Mouse (Mus musculus): Measurements from ENCODE around the gene Tnfrsf25. TPM values are rescaled to one million over a fixed set of nuclear protein-coding genes. Genes with fewer than 3 reads are reported as not detected.

Gene Tnfrsf25
- polyA plus RNA-seq, 1 experiment from 2014 or later = 0.97 TPM

GRCm38 (mm10) chr4:152087211-152088081, 28.3 kb upstream of the Tnfrsf25 start:
- Histone ChIP-seq H3K27ac (ENCODE audit: low read depth) (peak overlapping the region; percentile 6; the same call in 1 of the 2 replicates), H3K4me3 (ENCODE audit: low read depth, low read length) (peak overlapping the region; percentile 65), H3K4me2 (ENCODE audit: low read length) (peak overlapping the region; percentile 65), H3K4me1 (replicated peaks; ENCODE audit: control insufficient read depth, insufficient read depth, low read length) (peaks cover 16% of the 10 kb centered on the region), H3K9ac (ENCODE audit: low read length) (peak overlapping the region; percentile 77), H3K27me3 (replicated peaks; ENCODE audit: control insufficient read depth, insufficient read depth, low read length) (no peaks in the 10 kb centered on the region), H3K36me3 (ENCODE audit: control insufficient read depth, insufficient read depth, low read length) (no peaks in the 10 kb centered on the region), H3K9me3 (ENCODE audit: control insufficient read depth, low read length) (no peaks in the 10 kb centered on the region)
- 4% methylated on average over 12 of the region's 12 CpGs for WGBS
- peak; percentile 59 for DNase-seq (ENCODE audit: low spot score)
- ATAC-seq (replicated peaks; ENCODE audit: low FRiP score, low TSS enrichment, low read depth) = no peak

GRCm38 (mm10) chr4:152088133-152088532, 27.6 kb upstream of the Tnfrsf25 start:
- DNase-seq (ENCODE audit: low spot score) (no peak), ATAC-seq (replicated peaks; ENCODE audit: low FRiP score, low TSS enrichment, low read depth) (no peak)
- Histone ChIP-seq H3K36me3 (ENCODE audit: control insufficient read depth, insufficient read depth, low read length) (no peaks in the 10 kb centered on the region), H3K27me3 (replicated peaks; ENCODE audit: control insufficient read depth, insufficient read depth, low read length) (no peaks in the 10 kb centered on the region), H3K9me3 (ENCODE audit: control insufficient read depth, low read length) (no peaks in the 10 kb centered on the region), H3K4me1 (replicated peaks; ENCODE audit: control insufficient read depth, insufficient read depth, low read length) (peaks cover 16% of the 10 kb centered on the region), H3K4me3 (ENCODE audit: low read depth, low read length) (peak overlapping the region; percentile 65; the same call in 1 of the 2 replicates), H3K27ac (ENCODE audit: low read depth) (no peak overlapping the region), H3K4me2 (ENCODE audit: low read length) (peak overlapping the region; percentile 65; the same call in 1 of the 2 replicates), H3K9ac (ENCODE audit: low read length) (0 out of 2 replicates have a peak overlapping the region, but pooled peaks have one; percentile 10)
- 58% methylated on average over 4 of the region's 4 CpGs for WGBS

- 0 out of 2 replicates have a peak overlapping the region, but pooled peaks have one; percentile 65 for H3K4me2 ChIP-seq (ENCODE audit: low read length)
- no peak overlapping the region for H3K4me3 ChIP-seq (ENCODE audit: low read depth, low read length)
- H3K36me3 ChIP-seq (ENCODE audit: control insufficient read depth, insufficient read depth, low read length) = no peaks in the 10 kb centered on the region
- H3K27me3 ChIP-seq (replicated peaks; ENCODE audit: control insufficient read depth, insufficient read depth, low read length) = no peaks in the 10 kb centered on the region
- WGBS = 51% methylated on average over 8 of the region's 8 CpGs
- peaks cover 16% of the 10 kb centered on the region for H3K4me1 ChIP-seq (replicated peaks; ENCODE audit: control insufficient read depth, insufficient read depth, low read length)
- DNase-seq (ENCODE audit: low spot score) (no peak), ATAC-seq (replicated peaks; ENCODE audit: low FRiP score, low TSS enrichment, low read depth) (no peak)
- H3K9me3 ChIP-seq (ENCODE audit: control insufficient read depth, low read length) = no peaks in the 10 kb centered on the region
- H3K27ac ChIP-seq (ENCODE audit: low read depth) = no peak overlapping the region
- no peak overlapping the region for H3K9ac ChIP-seq (ENCODE audit: low read length)
Measured at GRCm38 (mm10) chr4:152088556-152089120, 27.1 kb upstream of the Tnfrsf25 start.

- Histone ChIP-seq H3K27ac (ENCODE audit: low read depth) (no peak overlapping the region), H3K36me3 (ENCODE audit: control insufficient read depth, insufficient read depth, low read length) (no peaks in the 10 kb centered on the region), H3K4me3 (ENCODE audit: low read depth, low read length) (no peak overlapping the region), H3K4me2 (ENCODE audit: low read length) (no peak overlapping the region), H3K27me3 (replicated peaks; ENCODE audit: control insufficient read depth, insufficient read depth, low read length) (no peaks in the 10 kb centered on the region), H3K9me3 (ENCODE audit: control insufficient read depth, low read length) (no peaks in the 10 kb centered on the region), H3K4me1 (replicated peaks; ENCODE audit: control insufficient read depth, insufficient read depth, low read length) (peaks cover 16% of the 10 kb centered on the region), H3K9ac (ENCODE audit: low read length) (no peak overlapping the region)
- no peak for DNase-seq (ENCODE audit: low spot score)
- 85% methylated on average over 9 of the region's 9 CpGs for WGBS
- ATAC-seq (replicated peaks; ENCODE audit: low FRiP score, low TSS enrichment, low read depth) = no peak
Measured at GRCm38 (mm10) chr4:152090191-152090590, 25.5 kb upstream of the Tnfrsf25 start.

- Histone ChIP-seq H3K4me2 (ENCODE audit: low read length) (no peak overlapping the region), H3K4me1 (replicated peaks; ENCODE audit: control insufficient read depth, insufficient read depth, low read length) (peaks cover 7% of the 10 kb centered on the region), H3K27ac (ENCODE audit: low read depth) (no peak overlapping the region), H3K36me3 (ENCODE audit: control insufficient read depth, insufficient read depth, low read length) (no peaks in the 10 kb centered on the region), H3K4me3 (ENCODE audit: low read depth, low read length) (no peak overlapping the region), H3K27me3 (replicated peaks; ENCODE audit: control insufficient read depth, insufficient read depth, low read length) (no peaks in the 10 kb centered on the region), H3K9me3 (ENCODE audit: control insufficient read depth, low read length) (no peaks in the 10 kb centered on the region), H3K9ac (ENCODE audit: low read length) (no peak overlapping the region)
- ATAC-seq (replicated peaks; ENCODE audit: low FRiP score, low TSS enrichment, low read depth) (no peak), DNase-seq (ENCODE audit: low spot score) (no peak)
- WGBS = 58% methylated on average over 8 of the region's 8 CpGs
Measured at GRCm38 (mm10) chr4:152092751-152093293, 22.9 kb upstream of the Tnfrsf25 start.

GRCm38 (mm10) chr4:152094233-152094632, 21.5 kb upstream of the Tnfrsf25 start:
- Histone ChIP-seq H3K9me3 (ENCODE audit: control insufficient read depth, low read length) (no peaks in the 10 kb centered on the region), H3K4me3 (ENCODE audit: low read depth, low read length) (no peak overlapping the region), H3K27me3 (replicated peaks; ENCODE audit: control insufficient read depth, insufficient read depth, low read length) (no peaks in the 10 kb centered on the region), H3K27ac (ENCODE audit: low read depth) (no peak overlapping the region), H3K9ac (ENCODE audit: low read length) (no peak overlapping the region), H3K4me1 (replicated peaks; ENCODE audit: control insufficient read depth, insufficient read depth, low read length) (no peaks in the 10 kb centered on the region), H3K4me2 (ENCODE audit: low read length) (no peak overlapping the region), H3K36me3 (ENCODE audit: control insufficient read depth, insufficient read depth, low read length) (no peaks in the 10 kb centered on the region)
- ATAC-seq (replicated peaks; ENCODE audit: low FRiP score, low TSS enrichment, low read depth) (no peak), DNase-seq (ENCODE audit: low spot score) (no peak)
- WGBS = 89% methylated on average over 12 of the region's 12 CpGs

GRCm38 (mm10) chr4:152095937-152096910, 19.5 kb upstream of the Tnfrsf25 start:
- H3K9me3 ChIP-seq (ENCODE audit: control insufficient read depth, low read length) = no peaks in the 10 kb centered on the region
- H3K4me1 ChIP-seq (replicated peaks; ENCODE audit: control insufficient read depth, insufficient read depth, low read length) = no peaks in the 10 kb centered on the region
- H3K27me3 ChIP-seq (replicated peaks; ENCODE audit: control insufficient read depth, insufficient read depth, low read length) = no peaks in the 10 kb centered on the region
- H3K4me3 ChIP-seq (ENCODE audit: low read depth, low read length) = peak overlapping the region; percentile 3; the same call in 1 of the 2 replicates
- ATAC-seq (replicated peaks; ENCODE audit: low FRiP score, low TSS enrichment, low read depth) (no peak), DNase-seq (ENCODE audit: low spot score) (peak; percentile 78)
- no peak overlapping the region for H3K27ac ChIP-seq (ENCODE audit: low read depth)
- no peak overlapping the region for H3K9ac ChIP-seq (ENCODE audit: low read length)
- no peaks in the 10 kb centered on the region for H3K36me3 ChIP-seq (ENCODE audit: control insufficient read depth, insufficient read depth, low read length)
- WGBS = 32% methylated on average over 26 of the region's 27 CpGs
- no peak overlapping the region for H3K4me2 ChIP-seq (ENCODE audit: low read length)

- 54% methylated on average over 6 of the region's 6 CpGs for WGBS
- no peaks in the 10 kb centered on the region for H3K4me1 ChIP-seq (replicated peaks; ENCODE audit: control insufficient read depth, insufficient read depth, low read length)
- no peak for ATAC-seq (replicated peaks; ENCODE audit: low FRiP score, low TSS enrichment, low read depth)
Measured at GRCm38 (mm10) chr4:152096927-152097326, 18.8 kb upstream of the Tnfrsf25 start.

More at GRCm38 (mm10) chr4:152096927-152097326, 18.8 kb upstream of the Tnfrsf25 start:
- Histone ChIP-seq H3K9me3 (ENCODE audit: control insufficient read depth, low read length) (no peaks in the 10 kb centered on the region), H3K27ac (ENCODE audit: low read depth) (no peak overlapping the region), H3K4me2 (ENCODE audit: low read length) (no peak overlapping the region), H3K36me3 (ENCODE audit: control insufficient read depth, insufficient read depth, low read length) (no peaks in the 10 kb centered on the region), H3K27me3 (replicated peaks; ENCODE audit: control insufficient read depth, insufficient read depth, low read length) (no peaks in the 10 kb centered on the region), H3K4me3 (ENCODE audit: low read depth, low read length) (peak overlapping the region; percentile 3; the same call in 1 of the 2 replicates), H3K9ac (ENCODE audit: low read length) (no peak overlapping the region)
- no peak for DNase-seq (ENCODE audit: low spot score)

Data from intestine, embryonic 14.5 days (tissue).